Mouse (Mus musculus) macrophage (primary cell): ENCODE results near the gene Ccdc110. TPM values are rescaled to one million over a fixed set of nuclear protein-coding genes. Genes with fewer than 3 reads are reported as not detected.

Source experiments
- H3K27ac ChIP-seq: fragments of 350-480 bp; formaldehyde crosslinking; 2 replicates; pipeline ENCODE4 v1.9.0; 2021
- H3K36me3 ChIP-seq: fragments of 350-480 bp; formaldehyde crosslinking; 2 replicates; pipeline ENCODE4 v1.9.0; 2021; ENCODE audit errors: inconsistent target
- H3K4me3 ChIP-seq: fragments of 350-480 bp; formaldehyde crosslinking; 2 replicates; pipeline ENCODE4 v1.9.0; 2021; ENCODE audit errors: inconsistent target
- H3K79me2 ChIP-seq: fragments of 350-480 bp; formaldehyde crosslinking; 2 replicates; pipeline ENCODE4 v1.9.0; 2021; ENCODE audit errors: inconsistent target
- WGBS: methylation state at CpG from one replicate; pipeline ENCODE4 v1.1.7; 2026; ENCODE audit warnings: inconsistent platforms; ENCODE audit not compliant: missing documents; 5-methylcytosine and 5-hydroxymethylcytosine counted together
- polyA plus RNA-seq: library from polyadenylated mRNA; stranded (reverse); fragments of 250-400 nt; gene quantifications from 3 replicates; pipeline ENCODE4 v1.2.4, GENCODE M21; 2018; ENCODE audit warnings: inconsistent platforms
- total RNA-seq, 78 experiments: library from RNA; depleted of rRNA; stranded (reverse); fragments of 250-400 nt; gene quantifications; 1 replicate in 9 of 78; 2 replicates in 24 of 78; 3 replicates in 43 of 78; 4 replicates in 2 of 78; pipeline ENCODE4 v1.2.4; 2018; ENCODE audit warnings: inconsistent platforms in 56 of 78

The Ccdc110 gene
- total RNA-seq (2018; cell fraction: chromatin; rRNA removed): not detected
- not detected for total RNA-seq (2018; cell fraction: cytosol; rRNA removed)
- not detected for total RNA-seq (2018; cell fraction: nucleus; rRNA removed)
- polyA plus RNA-seq: not detected in 3 replicates

- WGBS: 5% methylated on average over 23 of the region's 23 CpGs
- no peaks in the 10 kb centered on the region for H3K79me2 ChIP-seq
- no peaks in the 10 kb centered on the region for H3K36me3 ChIP-seq
Measured at GRCm38 (mm10) chr8:45934582-45935014, at the start of gene Ccdc110. Gene Ccdc110 (plus strand): TSS chr8:45934619.

GRCm38 (mm10) chr8:45885202-45885685 is 49.2 kb upstream of the Ccdc110 start, which contains the start of gene Pdlim3:
Gene Pdlim3 (plus strand): TSS chr8:45885461.
- no peak within 1 kb of the TSS for H3K27ac ChIP-seq
- no peaks in the 10 kb centered on the region for H3K36me3 ChIP-seq
- 6% methylated on average over 22 of the region's 22 CpGs for WGBS
- H3K4me3 ChIP-seq: no peak within 1 kb of the TSS
- no peaks in the 10 kb centered on the region for H3K79me2 ChIP-seq

More at GRCm38 (mm10) chr8:45934582-45935014, at the start of gene Ccdc110:
- H3K4me3 ChIP-seq: no peak within 1 kb of the TSS
- no peak within 1 kb of the TSS for H3K27ac ChIP-seq

GRCm38 (mm10) chr8:45885775-45886174 is 48.6 kb upstream of the Ccdc110 start:
- 67% methylated on average over 2 of the region's 2 CpGs for WGBS
- no peaks in the 10 kb centered on the region for H3K36me3 ChIP-seq
- H3K4me3 ChIP-seq: no peak overlapping the region
- no peak overlapping the region for H3K27ac ChIP-seq
- no peaks in the 10 kb centered on the region for H3K79me2 ChIP-seq

GRCm38 (mm10) chr8:45889737-45890136 is 44.7 kb upstream of the Ccdc110 start:
- Histone ChIP-seq H3K36me3 (no peaks in the 10 kb centered on the region), H3K4me3 (no peak overlapping the region), H3K27ac (no peak overlapping the region), H3K79me2 (no peaks in the 10 kb centered on the region)
- WGBS: 55% methylated on average over 7 of the region's 7 CpGs

GRCm38 (mm10) chr8:45896590-45896989 is 37.8 kb upstream of the Ccdc110 start:
- H3K4me3 ChIP-seq: no peak overlapping the region
- H3K79me2 ChIP-seq: no peaks in the 10 kb centered on the region
- no peaks in the 10 kb centered on the region for H3K36me3 ChIP-seq
- H3K27ac ChIP-seq: no peak overlapping the region
- WGBS: 87% methylated on average over 3 of the region's 3 CpGs

GRCm38 (mm10) chr8:45899783-45900182 is 34.6 kb upstream of the Ccdc110 start:
- H3K4me3 ChIP-seq: no peak overlapping the region
- whole genome bisulfite sequencing: 30% methylated on average over 3 of the region's 3 CpGs
- no peak overlapping the region for H3K27ac ChIP-seq
- H3K79me2 ChIP-seq: no peaks in the 10 kb centered on the region
- no peaks in the 10 kb centered on the region for H3K36me3 ChIP-seq

GRCm38 (mm10) chr8:45901626-45902025 is 32.8 kb upstream of the Ccdc110 start:
- no peaks in the 10 kb centered on the region for H3K36me3 ChIP-seq
- no peaks in the 10 kb centered on the region for H3K79me2 ChIP-seq
- 88% methylated on average over 8 of the region's 8 CpGs for WGBS
- no peak overlapping the region for H3K4me3 ChIP-seq
- H3K27ac ChIP-seq: no peak overlapping the region

- Histone ChIP-seq H3K79me2 (no peaks in the 10 kb centered on the region), H3K27ac (no peak overlapping the region), H3K4me3 (no peak overlapping the region), H3K36me3 (no peaks in the 10 kb centered on the region)
- WGBS: 77% methylated on average over 3 of the region's 3 CpGs
Measured at GRCm38 (mm10) chr8:45903659-45904058, 30.8 kb upstream of the Ccdc110 start.

- H3K36me3 ChIP-seq: no peaks in the 10 kb centered on the region
Measured at GRCm38 (mm10) chr8:45905591-45906250, 28.7 kb upstream of the Ccdc110 start.

GRCm38 (mm10) chr8:45906251-45906619 is 28.2 kb upstream of the Ccdc110 start:
- Histone ChIP-seq H3K27ac (no peak overlapping the region), H3K36me3 (no peaks in the 10 kb centered on the region), H3K4me3 (no peak overlapping the region), H3K79me2 (no peaks in the 10 kb centered on the region)
- 83% methylated on average over 3 of the region's 4 CpGs for WGBS

More at GRCm38 (mm10) chr8:45905591-45906250, 28.7 kb upstream of the Ccdc110 start:
- no peaks in the 10 kb centered on the region for H3K79me2 ChIP-seq
- H3K4me3 ChIP-seq: no peak overlapping the region
- H3K27ac ChIP-seq: no peak overlapping the region
- WGBS: 71% methylated on average over 7 of the region's 7 CpGs

- 95% methylated on average over 11 of the region's 11 CpGs for WGBS
- H3K36me3 ChIP-seq: no peaks in the 10 kb centered on the region
- no peaks in the 10 kb centered on the region for H3K79me2 ChIP-seq
- H3K4me3 ChIP-seq: no peak overlapping the region
- no peak overlapping the region for H3K27ac ChIP-seq
Measured at GRCm38 (mm10) chr8:45913707-45914106, 20.7 kb upstream of the Ccdc110 start.

- Histone ChIP-seq H3K27ac (no peak overlapping the region), H3K4me3 (no peak overlapping the region), H3K79me2 (no peaks in the 10 kb centered on the region), H3K36me3 (no peaks in the 10 kb centered on the region)
- 89% methylated on average over 3 of the region's 3 CpGs for WGBS
Measured at GRCm38 (mm10) chr8:45916496-45916895, 17.9 kb upstream of the Ccdc110 start.

- no peaks in the 10 kb centered on the region for H3K36me3 ChIP-seq
- no peaks in the 10 kb centered on the region for H3K79me2 ChIP-seq
- 95% methylated on average over 19 of the region's 20 CpGs for WGBS
- H3K27ac ChIP-seq: no peak overlapping the region
- no peak overlapping the region for H3K4me3 ChIP-seq
Measured at GRCm38 (mm10) chr8:45917040-45917679, 17.3 kb upstream of the Ccdc110 start.

- Histone ChIP-seq H3K36me3 (no peaks in the 10 kb centered on the region), H3K79me2 (no peaks in the 10 kb centered on the region), H3K27ac (no peak overlapping the region), H3K4me3 (no peak overlapping the region)
- 87% methylated on average over 15 of the region's 15 CpGs for WGBS
Measured at GRCm38 (mm10) chr8:45918891-45919290, 15.5 kb upstream of the Ccdc110 start.

- WGBS: 92% methylated on average over 7 of the region's 7 CpGs
- Histone ChIP-seq H3K27ac (no peak overlapping the region), H3K4me3 (no peak overlapping the region), H3K79me2 (no peaks in the 10 kb centered on the region), H3K36me3 (no peaks in the 10 kb centered on the region)
Measured at GRCm38 (mm10) chr8:45920392-45920791, 14.0 kb upstream of the Ccdc110 start.
